Mouse (Mus musculus): ENCODE data around the gene Igsf8. TPM values are rescaled to one million over a fixed set of nuclear protein-coding genes. Genes with fewer than 3 reads are reported as not detected.

Gene Igsf8
- 13.8 and 14.8 TPM in 2 replicates for polyA plus RNA-seq (2012; rRNA removed)

GRCm38 (mm10) chr1:172261477-172262078 lies at the start of gene Igsf8:
Igsf8 (plus strand) TSS chr1:172261641.

GRCm38 (mm10) chr1:172219451-172220406 lies 41.7 kb upstream of the Igsf8 start, which contains the start of gene Casq1:
Casq1 (minus strand) TSS chr1:172219868.

DNA sequence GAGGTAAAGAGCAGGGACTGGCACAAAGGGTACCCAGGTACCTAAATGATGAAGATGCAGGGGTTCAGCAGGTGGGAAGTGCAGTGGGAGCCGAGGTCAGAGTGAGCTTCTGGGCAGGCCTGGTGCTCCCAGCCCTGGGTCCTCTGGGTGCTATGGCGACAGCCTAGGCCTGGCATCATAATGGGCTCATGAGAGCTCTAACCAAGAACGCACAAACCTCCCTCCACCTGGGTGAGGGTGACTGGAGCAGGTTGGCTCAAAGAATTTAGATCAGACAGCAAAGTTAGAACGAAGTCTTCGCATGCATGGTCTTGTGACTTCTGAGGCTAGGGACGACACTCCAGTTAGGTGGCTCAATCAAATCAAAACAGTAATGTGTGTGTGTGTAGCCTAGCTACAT lies 3.1 kb upstream of the Igsf8 start, which contains the start of gene Atp1a4:
Atp1a4 (minus strand) TSS at position 101 of the 400 bp plus-strand sequence.

DNA sequence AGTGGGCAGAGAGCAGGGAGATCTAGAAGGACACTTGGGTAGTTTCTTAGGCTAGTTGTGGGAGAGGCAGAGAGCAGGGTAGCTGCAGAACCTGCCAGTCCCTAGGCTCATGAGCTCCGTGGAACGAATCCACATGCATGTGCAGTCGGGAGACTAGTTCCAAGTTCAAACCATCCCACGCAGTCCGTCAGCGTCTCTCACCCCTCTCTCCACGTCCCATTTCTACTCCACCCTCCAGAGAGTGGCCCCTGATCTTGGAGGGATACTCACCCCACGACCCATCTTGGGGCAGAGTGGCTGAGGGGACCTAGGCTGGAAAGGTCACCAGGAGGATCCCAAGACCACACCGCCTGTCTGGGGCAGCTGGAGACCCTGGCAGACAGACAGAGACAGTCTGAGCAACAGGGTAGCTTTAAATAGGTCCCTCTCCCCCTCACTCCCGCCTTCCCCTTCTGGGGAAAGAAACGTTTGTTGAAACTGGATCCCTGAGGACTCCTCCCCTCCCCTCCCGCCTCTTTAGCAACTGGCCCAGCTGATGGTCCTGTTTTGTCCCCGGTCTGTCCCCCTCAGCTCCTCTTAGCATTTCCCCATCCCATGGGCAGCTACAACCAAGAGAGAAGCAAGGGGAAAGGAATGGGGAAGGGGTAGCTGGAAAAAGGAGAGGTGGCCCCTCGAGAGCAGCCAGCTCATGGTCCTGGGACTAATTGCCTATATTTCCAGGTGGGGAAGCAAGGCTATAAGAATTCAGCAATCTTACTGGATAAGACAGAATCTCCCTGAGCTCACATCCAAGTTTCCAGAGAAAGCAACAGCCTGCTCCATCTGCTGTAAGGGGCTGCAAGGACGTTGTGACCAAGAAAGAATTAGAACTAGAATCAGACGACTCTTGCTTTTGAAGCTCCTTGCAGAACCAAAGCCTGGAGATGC lies 36.4 kb downstream of the Igsf8 start, which contains the start of gene Atp1a2:
Atp1a2 (minus strand) TSS at position 454 of the 927 bp plus-strand sequence.

DNA sequence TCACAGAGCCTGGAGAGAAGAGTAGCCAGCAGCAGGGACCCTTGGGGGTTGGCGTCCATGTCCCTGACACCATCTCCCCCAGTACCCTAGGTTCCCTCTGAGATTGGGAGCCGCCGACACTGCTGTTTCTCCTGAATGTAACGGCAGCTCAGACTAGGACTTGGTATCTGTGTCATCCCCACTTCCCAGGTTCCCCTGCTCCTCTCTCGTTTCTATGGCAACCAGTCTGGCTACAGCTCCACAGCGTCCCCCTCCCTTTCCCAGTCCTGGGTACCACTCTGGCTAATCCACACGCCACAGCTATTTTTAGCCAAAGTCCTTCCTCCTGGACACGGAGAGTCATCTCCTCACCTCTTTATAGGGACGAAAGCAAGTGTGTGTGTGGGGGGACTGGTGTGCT lies 67.7 kb downstream of the Igsf8 start, which contains the start of gene Kcnj9:
Kcnj9 (minus strand) TSS at position 188 of the 400 bp plus-strand sequence.

DNA sequence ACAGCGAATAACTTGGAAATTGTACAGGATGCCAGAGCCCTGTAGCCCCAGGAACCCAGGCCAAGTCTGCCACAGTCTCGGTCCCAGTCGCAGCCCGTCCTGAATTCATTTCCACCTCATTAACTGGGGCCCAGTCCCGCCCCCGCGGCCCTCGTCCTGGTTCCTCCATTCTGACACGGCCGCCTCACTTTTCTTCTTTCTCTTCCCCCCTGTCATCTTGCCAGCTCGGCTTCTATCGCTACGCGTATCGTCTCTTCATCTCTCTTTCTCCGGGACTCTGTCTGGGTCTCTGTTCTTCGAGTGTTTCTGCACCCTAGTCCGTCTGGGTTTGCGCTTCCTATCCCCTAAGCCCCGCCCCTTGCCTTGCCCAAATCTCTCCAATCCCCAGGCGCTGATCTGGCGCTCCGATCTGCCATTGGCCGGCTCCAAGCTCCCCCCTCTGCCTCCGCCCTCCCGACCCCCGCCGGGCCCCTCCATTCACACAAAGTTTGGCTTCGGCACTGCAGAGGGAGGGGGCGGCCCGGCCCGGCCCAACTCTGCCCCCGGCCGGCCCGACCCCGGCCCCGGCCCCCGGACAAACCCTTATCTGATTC lies 79.4 kb downstream of the Igsf8 start, which contains the start of gene Kcnj10:
Kcnj10 (plus strand) TSS at position 482 of the 593 bp plus-strand sequence.

Other genes starting within 250 kb of the Igsf8 start
- 0.68 and 0.74 TPM in 2 replicates for gene Vangl2, start 233.2 kb upstream of the Igsf8 start, polyA plus RNA-seq (2012; rRNA removed)
- gene Nhlh1, start 204.1 kb upstream of the Igsf8 start, polyA plus RNA-seq (2012; rRNA removed): not detected in 2 replicates
- gene Copa, start 179.1 kb upstream of the Igsf8 start, polyA plus RNA-seq (2012; rRNA removed): 31.2 and 31.6 TPM in 2 replicates
- 20.5 and 24.1 TPM in 2 replicates for gene Ncstn, start 178.8 kb upstream of the Igsf8 start, polyA plus RNA-seq (2012; rRNA removed)
- gene Pex19, start 134.9 kb upstream of the Igsf8 start, polyA plus RNA-seq (2012; rRNA removed): 18.3 and 20.3 TPM in 2 replicates
- gene Dcaf8, start 113.6 kb upstream of the Igsf8 start, polyA plus RNA-seq (2012; rRNA removed): 34.0 and 37.0 TPM in 2 replicates
- gene Pea15a, start 54.8 kb upstream of the Igsf8 start, polyA plus RNA-seq (2012; rRNA removed): 11.8 and 12.0 TPM in 2 replicates
- gene Casq1, start 41.8 kb upstream of the Igsf8 start, polyA plus RNA-seq (2012; rRNA removed): 0.18 and 0.85 TPM in 2 replicates
- 0.01 TPM in 2 replicates for gene Atp1a4, start 3.2 kb upstream of the Igsf8 start, polyA plus RNA-seq (2012; rRNA removed)
- 0.08 and 0.28 TPM in 2 replicates for gene Atp1a2, start 36.4 kb downstream of the Igsf8 start, polyA plus RNA-seq (2012; rRNA removed)
- gene Kcnj9, start 67.7 kb downstream of the Igsf8 start, polyA plus RNA-seq (2012; rRNA removed): 0.03 and 0.05 TPM in 2 replicates
- 0.15 TPM in 2 replicates for gene Kcnj10, start 79.6 kb downstream of the Igsf8 start, polyA plus RNA-seq (2012; rRNA removed)
- 4.2 and 5.5 TPM in 2 replicates for gene Pigm, start 114.9 kb downstream of the Igsf8 start, polyA plus RNA-seq (2012; rRNA removed)
- 0.90 and 1.3 TPM in 2 replicates for gene Slamf9, start 213.7 kb downstream of the Igsf8 start, polyA plus RNA-seq (2012; rRNA removed)
- 1.5 and 1.6 TPM in 2 replicates for gene Igsf9, start 220.1 kb downstream of the Igsf8 start, polyA plus RNA-seq (2012; rRNA removed)
- gene Tagln2, start 238.4 kb downstream of the Igsf8 start, polyA plus RNA-seq (2012; rRNA removed): 73.2 and 82.2 TPM in 2 replicates